15 mouse cellular contexts compared by ENCODE assay signal in the genomic region with DNA sequence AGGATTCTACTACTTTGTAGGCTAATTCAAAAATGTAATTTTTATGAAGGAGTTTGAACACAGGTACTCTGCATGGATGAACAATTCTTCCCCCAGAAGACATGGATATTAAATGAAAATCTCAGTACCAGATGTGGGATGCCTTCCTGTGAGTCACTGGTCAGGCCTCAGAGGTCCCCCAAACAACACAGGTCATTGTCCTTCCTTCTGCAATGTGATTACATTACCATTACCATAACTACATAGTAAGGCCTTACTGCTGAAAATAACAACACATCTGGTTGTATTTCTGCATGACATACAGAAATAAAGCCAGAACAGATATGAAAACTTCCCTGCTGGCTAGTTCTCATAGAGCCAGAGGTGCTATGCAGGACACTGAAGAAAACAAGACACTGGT.
"Had no signal": no experiment of that assay in that cellular context is flagged by ENCODE, and none has a peak within 500 bp of the region (broad histone marks: within the 10 kb centered on the region; RNA-seq: fewer than 3 reads in every experiment).

No protein-coding gene starts in this region.

- H3K36me3 ChIP-seq: neural tube, embryonic 15.5 days; stomach, embryonic 15.5 days had no signal

- H3K27ac ChIP-seq: neural tube, embryonic 15.5 days; stomach, embryonic 15.5 days; stomach, postnatal 0 days had no signal

- H3K9me3 ChIP-seq: neural tube, embryonic 15.5 days; stomach, embryonic 15.5 days had no signal

- H3K4me2 ChIP-seq: neural tube, embryonic 15.5 days; stomach, embryonic 15.5 days had no signal

- H3K4me3 ChIP-seq: neural tube, embryonic 15.5 days; stomach, embryonic 15.5 days had no signal

- DNase-seq: retina, postnatal 1 day; right cerebral cortex, adult 18-20 months; right cerebral cortex, postnatal 14 days; right cerebral cortex, postnatal 25 days; right cerebral cortex, postnatal 4 days; spleen, adult 18-20 months; thymus, adult 18-20 months; thymus, adult 2 months; thymus, postnatal 14 days; thymus, postnatal 25 days; thymus, postnatal 36 days; thymus, postnatal 4 days had no signal

- H3K9ac ChIP-seq: neural tube, embryonic 15.5 days; stomach, embryonic 15.5 days had no signal

- H3K27me3 ChIP-seq: neural tube, embryonic 15.5 days; stomach, embryonic 15.5 days had no signal

- H3K4me1 ChIP-seq: neural tube, embryonic 15.5 days; stomach, embryonic 15.5 days had no signal
